Mouse (Mus musculus) liver, embryonic 12.5 days (tissue): ENCODE measurements around the gene Tll2. TPM values are rescaled to one million over a fixed set of nuclear protein-coding genes. Genes with fewer than 3 reads are reported as not detected.

ENCODE experiments used
- ATAC-seq: fragments of 200-750 bp; cut with Nextera tagmentation; 2 replicates; pipeline ENCODE4 v1.8.0; 2017; ENCODE audit warnings: moderate number of reproducible peaks, mild to moderate bottlenecking, moderate library complexity
- H3K27ac ChIP-seq: fragments of 300-500 bp; sonication (generic); 2 replicates; pipeline ENCODE4 v1.5.1; 2016; ENCODE audit warnings: mild to moderate bottlenecking
- H3K27me3 ChIP-seq: fragments of 300-500 bp; sonication (generic); replicated peaks from 2 replicates; pipeline ENCODE4 v1.6.1; 2016; ENCODE audit warnings: mild to moderate bottlenecking, moderate library complexity
- H3K36me3 ChIP-seq: fragments of 300-500 bp; sonication (generic); 2 replicates; pipeline ENCODE4 v1.6.1; 2016; ENCODE audit warnings: mild to moderate bottlenecking, moderate library complexity
- H3K4me1 ChIP-seq: fragments of 300-500 bp; sonication (generic); 2 replicates; pipeline ENCODE4 v1.6.1; 2016
- H3K4me2 ChIP-seq: fragments of 300-500 bp; sonication (generic); 2 replicates; pipeline ENCODE4 v1.6.1; 2016; ENCODE audit warnings: mild to moderate bottlenecking, moderate library complexity
- H3K4me3 ChIP-seq: fragments of 300-500 bp; sonication (generic); 2 replicates; pipeline ENCODE4 v1.5.1; 2016; ENCODE audit warnings: mild to moderate bottlenecking, moderate library complexity
- H3K9ac ChIP-seq: fragments of 300-500 bp; sonication (generic); 2 replicates; pipeline ENCODE4 v1.6.1; 2016; ENCODE audit warnings: mild to moderate bottlenecking, moderate library complexity
- H3K9me3 ChIP-seq: fragments of 300-500 bp; sonication (generic); replicated peaks from 2 replicates; pipeline ENCODE4 v1.6.1; 2016; ENCODE audit warnings: mild to moderate bottlenecking, moderate library complexity
- WGBS: fragments of 180-500 bp; shearing (Covaris S2); methylation state at CpG from one replicate; pipeline ENCODE4 v1.1.7; 2016; ENCODE audit not compliant: insufficient replicate concordance; 5-methylcytosine and 5-hydroxymethylcytosine counted together
- polyA plus RNA-seq: library from polyadenylated mRNA; unstranded; fragments of >200 nt; fragmentation: Nextera tagmentation; extraction: Ambion mirVana; gene quantifications from 2 replicates; pipeline ENCODE4 v1.2.1, GENCODE M21; 2016

Gene Tll2
- polyA plus RNA-seq, 1 experiment from 2014 or later = not detected

DNA sequence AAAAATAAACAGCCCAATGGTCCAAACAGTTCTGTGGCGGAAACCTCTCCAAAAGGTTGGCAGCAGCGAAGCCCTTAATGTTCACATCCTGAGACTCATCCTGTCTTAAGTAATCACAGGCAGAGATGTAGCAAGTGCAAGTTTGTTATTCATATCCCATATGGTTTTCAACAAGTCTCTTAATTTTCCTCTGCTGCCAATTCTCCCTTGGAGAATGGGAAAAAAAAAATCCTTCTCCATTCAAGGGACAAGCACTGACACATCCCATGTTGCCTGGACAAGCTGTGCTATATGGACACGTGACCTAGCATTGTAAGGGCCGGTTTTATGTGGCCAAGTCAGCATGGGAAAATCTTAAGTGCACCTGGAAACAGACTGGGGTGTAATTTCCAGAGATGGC is 54.2 kb downstream of the Tll2 start:
- WGBS = 74% methylated on average over 4 of the region's 4 CpGs
- ATAC-seq = no peak
- Histone ChIP-seq H3K27me3 (no peaks in the 10 kb centered on the region), H3K4me3 (no peak overlapping the region), H3K9ac (no peak overlapping the region), H3K4me1 (no peaks in the 10 kb centered on the region), H3K27ac (no peak overlapping the region), H3K4me2 (no peak overlapping the region), H3K9me3 (no peaks in the 10 kb centered on the region), H3K36me3 (no peaks in the 10 kb centered on the region)

DNA sequence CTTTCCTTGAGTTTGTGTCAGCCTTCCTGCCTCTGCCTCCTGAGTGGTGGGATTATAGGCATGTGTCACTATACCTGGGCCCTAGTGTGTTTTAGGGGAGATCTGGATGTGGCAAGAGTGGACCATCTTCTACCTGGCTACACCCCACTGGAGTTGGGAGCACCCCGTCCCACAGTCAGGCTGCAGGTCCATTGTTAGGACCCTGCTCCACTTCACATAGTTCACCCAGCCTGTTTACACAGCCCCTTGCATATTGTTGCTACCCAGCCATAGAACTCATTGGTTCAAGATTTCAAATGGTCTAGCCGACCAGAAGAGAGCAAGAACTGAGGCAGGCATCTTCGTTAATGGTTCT is 54.6 kb downstream of the Tll2 start:
- H3K36me3 ChIP-seq = no peaks in the 10 kb centered on the region
- no peaks in the 10 kb centered on the region for H3K4me1 ChIP-seq
- no peak overlapping the region for H3K27ac ChIP-seq
- no peak overlapping the region for H3K9ac ChIP-seq
- H3K4me3 ChIP-seq = no peak overlapping the region
- ATAC-seq = no peak
- H3K9me3 ChIP-seq = no peaks in the 10 kb centered on the region
- 74% methylated on average over 3 of the region's 3 CpGs for WGBS
- H3K4me2 ChIP-seq = no peak overlapping the region
- no peaks in the 10 kb centered on the region for H3K27me3 ChIP-seq

DNA sequence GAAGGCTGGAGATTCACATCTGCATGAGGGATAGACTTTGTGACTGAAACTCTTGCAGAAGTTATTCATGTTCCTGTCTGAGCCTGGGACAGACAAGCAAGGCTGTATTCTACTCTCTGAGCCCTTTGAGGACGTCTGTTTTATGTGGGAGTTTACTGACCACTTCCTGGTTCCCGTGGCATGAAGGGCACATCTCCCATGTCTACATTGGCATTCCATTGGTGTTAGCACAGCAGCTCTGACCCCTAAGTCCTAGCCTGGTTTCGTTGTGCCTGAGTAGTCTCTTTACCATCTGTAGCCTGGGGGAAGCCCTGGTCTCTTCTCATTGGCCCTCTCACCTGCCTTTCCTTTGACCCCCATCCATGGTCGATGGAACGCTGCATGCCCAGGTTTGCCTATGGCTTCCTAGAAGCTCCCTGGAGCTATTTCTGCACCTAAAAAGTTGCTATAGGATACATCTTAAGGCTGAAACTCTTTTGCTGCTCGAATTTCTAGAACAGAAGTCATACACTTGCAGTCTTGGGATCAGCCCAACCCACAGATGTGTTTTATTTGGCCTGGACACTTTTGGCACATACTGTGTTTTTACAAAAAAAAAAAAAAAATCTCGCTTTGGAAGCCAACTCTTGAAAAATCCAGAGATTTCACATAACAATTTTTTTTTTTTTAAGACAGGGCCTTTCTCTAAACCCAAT is 55.2 kb downstream of the Tll2 start:
- Histone ChIP-seq H3K27me3 (no peaks in the 10 kb centered on the region), H3K9ac (no peak overlapping the region), H3K4me1 (no peaks in the 10 kb centered on the region), H3K36me3 (no peaks in the 10 kb centered on the region), H3K4me3 (no peak overlapping the region), H3K27ac (no peak overlapping the region), H3K4me2 (no peak overlapping the region), H3K9me3 (no peaks in the 10 kb centered on the region)
- ATAC-seq = no peak
- WGBS = 56% methylated on average over 7 of the region's 7 CpGs

DNA sequence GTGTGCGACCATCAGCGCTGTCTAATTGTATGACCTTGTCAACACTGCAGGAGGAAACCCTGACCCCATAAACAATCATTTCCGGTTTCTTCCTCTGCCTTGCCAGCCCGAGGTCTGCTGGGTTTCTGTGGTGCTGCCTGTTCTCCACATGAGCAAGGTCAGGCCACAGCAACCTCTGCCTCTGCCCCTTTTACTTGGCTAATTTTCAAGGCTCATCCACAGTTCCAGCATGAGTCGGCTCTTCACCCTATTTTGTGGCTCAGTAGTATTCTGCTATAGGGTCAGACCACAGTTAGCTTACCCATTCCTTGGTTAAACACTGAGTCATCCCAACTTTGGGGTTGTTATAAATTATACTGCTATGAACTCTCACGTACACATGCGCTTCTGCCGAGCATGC is 65.7 kb downstream of the Tll2 start:
- no peak overlapping the region for H3K9ac ChIP-seq
- ATAC-seq = no peak
- no peaks in the 10 kb centered on the region for H3K27me3 ChIP-seq
- H3K36me3 ChIP-seq = no peaks in the 10 kb centered on the region
- WGBS = 72% methylated on average over 8 of the region's 8 CpGs
- H3K9me3 ChIP-seq = 0 out of 2 replicates have a peak, but pooled peaks cover 4% of the 10 kb centered on the region
- H3K4me3 ChIP-seq = no peak overlapping the region
- no peak overlapping the region for H3K27ac ChIP-seq
- H3K4me1 ChIP-seq = no peaks in the 10 kb centered on the region
- no peak overlapping the region for H3K4me2 ChIP-seq

DNA sequence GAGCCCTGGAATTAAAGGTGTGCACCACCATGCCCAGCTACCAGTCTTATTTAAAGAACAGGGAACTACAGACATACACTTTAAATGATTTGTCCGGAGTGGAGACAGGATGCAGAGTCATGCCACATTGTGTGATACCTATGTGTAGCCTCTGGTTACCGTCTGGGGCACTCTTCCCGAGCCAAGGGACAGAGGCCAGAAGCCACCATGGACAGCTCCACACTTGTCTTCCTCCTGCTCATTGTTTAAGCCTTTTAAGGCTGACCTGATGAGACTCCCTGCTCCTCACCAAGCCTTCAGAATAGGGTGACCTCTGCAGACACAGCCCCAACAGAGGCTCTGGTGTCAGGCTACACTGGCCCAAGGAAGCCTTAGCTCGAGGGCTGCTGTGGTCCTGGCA is 67.0 kb downstream of the Tll2 start:
- Histone ChIP-seq H3K9me3 (0 out of 2 replicates have a peak, but pooled peaks cover 4% of the 10 kb centered on the region), H3K27ac (no peak overlapping the region), H3K4me2 (no peak overlapping the region), H3K4me1 (no peaks in the 10 kb centered on the region), H3K4me3 (no peak overlapping the region), H3K36me3 (no peaks in the 10 kb centered on the region), H3K27me3 (no peaks in the 10 kb centered on the region), H3K9ac (no peak overlapping the region)
- ATAC-seq = no peak
- WGBS = 28% methylated on average over 4 of the region's 4 CpGs

DNA sequence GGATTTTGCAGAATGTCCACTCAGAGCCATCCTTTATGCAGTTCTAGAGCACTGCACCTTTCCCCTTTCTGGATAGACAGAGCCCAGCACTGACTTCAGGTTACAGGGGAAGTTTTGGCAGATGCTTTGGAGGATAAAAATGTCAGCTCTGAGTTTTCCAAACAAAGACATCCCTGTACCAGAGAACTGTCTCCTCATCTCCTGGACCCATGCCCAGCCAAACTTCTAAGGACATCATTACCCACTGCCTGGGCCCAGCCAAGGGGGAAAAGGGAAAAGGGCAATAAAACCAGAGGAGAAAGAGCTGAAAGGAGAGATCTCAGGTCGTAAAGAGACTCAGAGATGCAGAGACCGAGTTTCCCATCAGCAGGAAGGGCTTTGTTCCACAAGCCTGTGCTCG is 83.6 kb downstream of the Tll2 start:
- Histone ChIP-seq H3K27me3 (no peaks in the 10 kb centered on the region), H3K9me3 (no peaks in the 10 kb centered on the region), H3K4me1 (no peaks in the 10 kb centered on the region), H3K9ac (no peak overlapping the region), H3K4me2 (no peak overlapping the region), H3K27ac (no peak overlapping the region), H3K4me3 (no peak overlapping the region), H3K36me3 (no peaks in the 10 kb centered on the region)
- no peak for ATAC-seq
- 44% methylated on average over 3 of the region's 3 CpGs for WGBS

DNA sequence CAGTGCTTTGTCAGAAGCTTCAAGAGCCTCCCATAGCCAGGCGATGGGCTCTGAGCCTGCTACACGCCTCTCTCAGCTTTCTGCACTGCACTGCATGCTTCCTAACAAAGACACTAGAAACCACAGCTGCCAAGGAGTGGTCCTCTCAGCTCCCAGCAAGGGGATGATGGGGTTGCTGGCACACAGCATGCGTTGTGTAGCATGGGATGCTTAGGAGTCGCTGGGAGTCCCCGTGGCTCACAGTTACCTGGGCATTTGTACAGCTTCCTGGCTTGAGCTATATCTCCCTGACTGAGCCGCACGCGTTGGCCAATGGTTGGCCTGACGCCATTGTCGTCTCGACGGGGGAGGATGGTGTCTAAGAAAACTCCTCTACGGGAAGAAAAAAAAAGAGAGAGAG is 86.7 kb downstream of the Tll2 start:
- Histone ChIP-seq H3K36me3 (no peaks in the 10 kb centered on the region), H3K4me3 (no peak overlapping the region), H3K27me3 (no peaks in the 10 kb centered on the region), H3K4me2 (no peak overlapping the region), H3K27ac (no peak overlapping the region), H3K9me3 (no peaks in the 10 kb centered on the region), H3K4me1 (no peaks in the 10 kb centered on the region), H3K9ac (no peak overlapping the region)
- 82% methylated on average over 13 of the region's 13 CpGs for WGBS
- ATAC-seq = no peak

DNA sequence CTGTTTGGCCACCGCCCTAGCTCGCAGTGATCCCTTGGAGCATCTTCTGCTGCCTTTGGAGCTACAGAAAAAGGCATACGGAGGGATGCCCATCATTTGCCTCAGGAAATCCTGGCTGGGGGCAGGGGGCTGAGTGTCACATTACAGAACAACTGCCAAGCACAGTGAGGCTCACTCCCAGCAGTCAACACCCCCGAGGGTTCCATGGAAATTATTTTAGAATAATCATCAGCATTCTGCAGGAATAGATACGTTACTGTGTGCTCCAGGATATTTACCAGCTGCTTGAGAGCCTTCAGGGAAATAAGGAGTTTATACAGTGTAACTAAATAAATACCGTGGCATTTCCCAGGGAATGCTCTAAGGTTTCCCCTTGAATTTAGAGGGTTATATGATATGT is 88.3 kb downstream of the Tll2 start:
- Histone ChIP-seq H3K4me2 (no peak overlapping the region), H3K4me3 (no peak overlapping the region), H3K9me3 (no peaks in the 10 kb centered on the region), H3K27ac (no peak overlapping the region), H3K4me1 (no peaks in the 10 kb centered on the region), H3K36me3 (no peaks in the 10 kb centered on the region), H3K27me3 (no peaks in the 10 kb centered on the region), H3K9ac (no peak overlapping the region)
- ATAC-seq = no peak
- 48% methylated on average over 6 of the region's 6 CpGs for WGBS

DNA sequence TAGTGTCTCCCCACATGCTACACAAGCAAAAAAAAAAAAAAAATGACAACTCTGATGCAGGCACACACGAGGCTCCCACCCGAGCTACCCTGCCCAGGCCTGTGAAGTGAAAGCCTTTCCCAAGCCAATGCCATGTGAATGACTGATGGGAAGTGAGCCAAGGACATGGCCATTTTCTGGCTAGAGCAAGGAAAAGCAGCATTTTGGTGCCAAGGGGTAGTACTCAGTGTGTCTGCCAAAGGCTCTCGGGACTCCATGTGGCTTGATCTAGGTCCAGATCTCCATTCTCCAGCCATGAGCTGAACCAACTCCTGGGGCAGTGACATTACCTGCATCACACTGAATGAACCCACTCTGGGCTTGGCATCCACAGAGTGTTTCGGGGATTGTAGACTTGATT is 89.3 kb downstream of the Tll2 start:
- ATAC-seq = no peak
- Histone ChIP-seq H3K27me3 (no peaks in the 10 kb centered on the region), H3K27ac (no peak overlapping the region), H3K36me3 (no peaks in the 10 kb centered on the region), H3K4me1 (no peaks in the 10 kb centered on the region), H3K4me3 (no peak overlapping the region), H3K9me3 (no peaks in the 10 kb centered on the region), H3K4me2 (no peak overlapping the region), H3K9ac (no peak overlapping the region)
- 46% methylated on average over 4 of the region's 4 CpGs for WGBS

DNA sequence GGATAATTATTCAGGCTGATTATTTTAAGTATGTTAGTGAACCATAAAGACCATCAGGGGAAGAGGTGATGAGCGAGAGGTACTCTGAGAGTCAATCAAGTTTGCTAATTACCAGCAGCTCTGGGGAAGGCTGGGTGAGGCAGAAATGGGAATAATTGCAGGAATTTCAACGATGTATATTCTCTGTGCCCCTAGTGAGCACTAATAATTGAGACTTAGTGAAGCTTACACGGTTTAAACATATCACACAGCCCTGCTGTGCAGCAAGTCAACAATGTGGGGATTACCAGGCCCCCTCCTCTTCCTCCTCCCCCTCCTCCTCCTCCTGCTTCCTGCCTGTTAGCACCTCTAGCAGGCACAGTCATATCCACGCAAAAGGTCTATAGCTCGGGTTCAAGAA is 92.0 kb downstream of the Tll2 start:
- H3K9me3 ChIP-seq = no peaks in the 10 kb centered on the region
- H3K4me1 ChIP-seq = no peaks in the 10 kb centered on the region
- no peak overlapping the region for H3K27ac ChIP-seq
- no peak overlapping the region for H3K4me2 ChIP-seq
- no peaks in the 10 kb centered on the region for H3K36me3 ChIP-seq
- H3K27me3 ChIP-seq = no peaks in the 10 kb centered on the region
- ATAC-seq = no peak
- 31% methylated on average over 5 of the region's 5 CpGs for WGBS
- H3K4me3 ChIP-seq = no peak overlapping the region
- H3K9ac ChIP-seq = no peak overlapping the region

DNA sequence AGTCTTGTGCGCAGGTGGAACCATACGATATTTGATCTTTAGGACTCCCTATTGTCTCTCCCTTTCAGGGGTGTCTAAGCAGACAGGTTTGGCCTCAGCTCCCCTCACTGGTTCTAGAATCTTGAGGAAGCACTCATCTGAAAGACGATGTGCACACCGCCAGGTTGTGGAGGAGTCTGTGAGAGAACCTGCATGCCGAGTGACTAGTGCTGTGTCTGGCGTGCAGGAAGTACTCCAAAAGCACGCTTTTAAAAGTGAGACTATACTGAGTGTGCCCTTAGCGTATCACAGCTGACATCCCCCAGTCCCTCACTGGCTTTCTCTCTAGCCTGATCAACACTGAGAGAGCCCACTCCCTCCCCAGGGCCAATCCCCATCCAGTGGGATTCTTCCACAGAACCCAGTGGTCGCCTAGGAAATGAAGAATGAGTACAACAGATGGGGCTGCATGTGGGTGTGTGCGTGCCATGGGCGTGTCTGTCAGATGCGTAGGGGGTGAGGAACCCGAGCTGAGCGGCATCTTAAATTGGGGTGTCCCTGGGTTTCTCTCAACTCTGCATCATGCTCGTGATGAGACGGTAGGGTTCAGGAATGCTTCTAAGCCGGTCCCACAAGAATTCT is 92.6 kb downstream of the Tll2 start:
- Histone ChIP-seq H3K9ac (no peak overlapping the region), H3K4me2 (no peak overlapping the region), H3K36me3 (no peaks in the 10 kb centered on the region), H3K27me3 (no peaks in the 10 kb centered on the region), H3K4me3 (no peak overlapping the region), H3K9me3 (no peaks in the 10 kb centered on the region), H3K4me1 (no peaks in the 10 kb centered on the region), H3K27ac (no peak overlapping the region)
- 73% methylated on average over 17 of the region's 17 CpGs for WGBS
- ATAC-seq = no peak

DNA sequence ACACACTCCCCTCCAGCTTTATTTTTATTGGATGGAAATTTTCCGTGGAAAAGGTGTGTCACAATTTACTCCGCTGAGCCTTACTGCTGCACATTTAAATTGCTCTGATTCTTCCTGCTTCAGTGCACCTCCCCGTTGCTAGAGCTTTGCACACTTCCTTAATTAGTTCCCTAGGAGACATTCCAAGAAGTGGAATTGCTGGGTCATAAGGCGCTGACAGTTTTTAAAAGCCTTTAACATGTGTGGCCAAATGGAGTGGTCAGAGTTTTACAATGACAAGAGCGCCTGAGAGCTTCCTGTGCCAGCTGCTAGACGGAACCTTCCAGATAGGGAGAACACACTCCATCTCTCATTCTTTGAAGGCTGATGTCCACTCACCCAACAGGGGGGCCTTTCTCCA is 94.0 kb downstream of the Tll2 start:
- no peaks in the 10 kb centered on the region for H3K36me3 ChIP-seq
- H3K4me1 ChIP-seq = no peaks in the 10 kb centered on the region
- WGBS = 53% methylated on average over 6 of the region's 6 CpGs
- H3K9me3 ChIP-seq = no peaks in the 10 kb centered on the region
- H3K4me3 ChIP-seq = no peak overlapping the region
- H3K27ac ChIP-seq = no peak overlapping the region
- H3K4me2 ChIP-seq = no peak overlapping the region
- no peak for ATAC-seq
- no peak overlapping the region for H3K9ac ChIP-seq
- no peaks in the 10 kb centered on the region for H3K27me3 ChIP-seq

DNA sequence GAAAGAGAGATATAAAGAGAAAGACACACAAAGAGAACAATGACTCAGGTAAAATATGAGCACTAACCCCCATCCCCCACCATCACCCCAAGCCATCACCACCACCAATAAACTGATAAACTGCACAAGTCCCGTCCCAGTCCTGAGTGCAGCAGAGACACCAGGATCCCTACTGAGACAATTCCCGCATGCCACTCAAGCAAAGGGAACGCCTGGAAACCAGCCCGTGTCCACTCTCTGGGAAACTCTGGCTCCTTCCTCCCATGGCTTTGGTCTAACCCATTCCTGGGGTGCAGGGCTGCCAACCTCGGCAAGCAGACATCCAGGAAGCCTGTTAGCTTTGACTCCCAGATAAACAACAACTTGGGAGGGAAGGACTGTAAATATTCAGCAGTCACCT is 96.6 kb downstream of the Tll2 start:
- H3K27ac ChIP-seq = no peak overlapping the region
- ATAC-seq = no peak
- 54% methylated on average over 5 of the region's 5 CpGs for WGBS
- no peak overlapping the region for H3K4me3 ChIP-seq
- H3K4me2 ChIP-seq = no peak overlapping the region
- no peaks in the 10 kb centered on the region for H3K27me3 ChIP-seq
- no peak overlapping the region for H3K9ac ChIP-seq
- H3K36me3 ChIP-seq = no peaks in the 10 kb centered on the region
- no peaks in the 10 kb centered on the region for H3K9me3 ChIP-seq
- H3K4me1 ChIP-seq = no peaks in the 10 kb centered on the region
